Mouse (Mus musculus) liver, adult (tissue): Measurements from ENCODE around the gene 2510039O18Rik.
A peak's percentile ranks its signal among the peaks of the same experiment; 100 is the strongest.

Experiments used
- GATA4 ChIP-seq: IDR thresholded peaks from 2 replicates; pipeline ENCODE4 v1.6.1; 2014; ENCODE audit warnings: mild to moderate bottlenecking, low read length; ENCODE audit not compliant: insufficient replicate concordance

The 2510039O18Rik gene

DNA sequence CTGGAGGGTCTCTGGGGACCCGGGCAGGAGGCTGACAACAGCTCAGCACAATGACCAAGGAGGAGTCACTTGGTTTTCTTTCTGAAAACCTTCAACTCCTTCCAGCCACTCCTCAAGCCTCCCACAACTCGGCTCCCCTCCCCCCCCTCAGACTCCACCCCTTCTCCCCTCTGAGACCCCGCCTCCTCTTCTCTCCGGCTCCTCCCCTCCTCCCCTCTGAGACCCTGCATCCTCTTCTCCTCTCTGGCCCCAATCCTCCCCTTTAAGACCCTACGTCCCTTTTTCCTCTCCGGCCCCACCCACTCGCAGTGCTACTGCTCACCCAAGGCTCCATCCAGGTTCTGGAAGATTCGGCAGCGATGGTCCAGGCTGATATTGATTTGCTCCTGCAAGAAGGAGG lies 12.6 kb upstream of the 2510039O18Rik start:
- no peak for TF ChIP-seq GATA4

DNA sequence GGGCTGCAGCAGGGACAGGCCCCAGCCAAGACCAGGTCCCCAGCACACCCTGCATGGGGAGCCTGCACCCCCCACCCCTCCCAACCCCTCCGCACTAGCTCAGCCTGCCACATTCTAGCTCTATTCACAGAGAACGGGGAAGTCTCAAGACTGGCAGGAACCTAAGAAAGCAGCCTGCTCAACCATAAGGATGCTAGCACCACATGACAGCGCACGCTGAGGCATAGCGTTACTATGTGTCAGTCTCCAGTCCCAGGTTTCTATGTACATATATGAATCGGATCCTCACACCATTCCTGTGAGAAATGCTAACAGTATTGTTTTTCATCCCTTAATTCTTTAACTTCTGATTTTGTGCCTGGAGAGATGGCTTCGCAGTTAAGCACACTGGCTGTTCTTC lies 12.2 kb upstream of the 2510039O18Rik start:
- no peak for TF ChIP-seq GATA4

DNA sequence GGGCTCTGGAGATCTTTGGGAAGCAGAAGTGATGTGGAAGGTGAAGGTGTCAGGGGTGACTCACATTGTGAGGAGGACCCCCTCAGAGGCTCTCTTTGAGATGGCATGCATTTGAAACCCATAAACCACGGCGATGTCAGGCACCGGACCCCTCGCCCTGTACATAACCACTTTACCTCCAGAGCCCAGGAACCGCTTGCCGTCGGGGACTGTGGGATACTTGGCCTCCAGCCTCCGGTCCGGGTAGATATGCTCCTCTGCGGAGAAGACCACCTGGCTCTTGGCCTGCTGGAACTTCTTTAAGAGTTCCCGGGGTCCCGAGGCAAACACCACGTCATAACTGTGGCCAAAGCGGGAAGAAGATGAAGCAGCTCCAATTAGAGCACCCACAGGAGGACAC lies 9.7 kb upstream of the 2510039O18Rik start:
- TF ChIP-seq GATA4: no peak

DNA sequence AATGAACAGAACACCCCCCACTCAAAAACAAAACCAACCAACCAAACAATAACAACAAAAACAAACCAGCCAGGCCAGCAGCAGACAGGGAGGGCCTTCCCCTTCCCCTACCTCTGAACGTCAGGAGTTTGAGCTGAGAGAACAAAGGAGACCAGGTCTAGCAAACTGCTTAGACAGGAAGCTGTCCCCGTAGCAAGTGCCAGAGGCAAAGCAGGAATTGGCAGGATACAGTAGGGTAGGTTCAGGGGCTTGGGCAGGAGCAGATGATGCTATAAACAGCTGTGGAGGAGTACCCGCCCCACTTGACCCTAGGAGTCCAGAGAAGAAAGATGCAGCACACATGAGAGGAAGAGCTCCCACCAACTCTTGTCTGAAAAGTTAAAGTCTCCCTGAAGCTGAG lies 6.6 kb upstream of the 2510039O18Rik start:
- TF ChIP-seq GATA4: no peak

DNA sequence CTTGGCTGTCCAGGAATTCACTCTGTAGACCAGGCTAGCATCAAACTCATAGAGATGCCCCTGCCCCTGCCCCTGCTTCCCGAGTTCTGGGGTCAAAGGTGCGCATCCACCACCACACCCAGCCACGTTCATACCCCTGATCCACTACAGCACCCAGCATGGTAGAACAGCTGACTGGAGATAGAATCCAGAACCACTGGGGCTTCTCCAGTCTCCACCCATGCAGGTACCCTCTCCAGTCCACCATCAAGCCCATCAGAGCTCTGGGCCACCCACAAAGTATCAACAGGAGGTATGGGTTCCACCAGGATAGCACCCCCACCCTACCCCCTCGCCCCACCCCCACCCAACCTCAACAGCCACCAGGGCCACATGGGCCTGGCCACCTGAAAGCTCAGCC lies 6.1 kb upstream of the 2510039O18Rik start:
- TF ChIP-seq GATA4: no peak

DNA sequence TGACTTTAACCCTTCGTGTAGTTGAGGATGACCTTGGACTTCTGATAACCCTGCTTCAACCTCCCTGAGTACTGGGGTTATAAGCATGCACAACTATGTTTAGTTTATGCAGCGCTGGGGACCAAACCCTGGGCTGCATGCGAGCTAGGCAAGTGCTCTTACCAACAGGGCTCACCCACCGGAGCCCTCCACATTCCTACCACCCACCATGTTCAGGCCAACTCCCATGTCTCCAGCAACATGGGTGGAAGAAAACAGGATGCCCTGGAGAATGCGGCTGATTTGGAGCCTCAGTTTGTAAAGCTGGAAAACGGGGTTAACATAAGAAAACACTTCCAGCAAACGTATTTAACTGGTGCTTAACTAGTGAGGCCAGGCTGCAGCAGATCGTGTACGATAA lies 4.8 kb upstream of the 2510039O18Rik start:
- TF ChIP-seq GATA4: no peak

DNA sequence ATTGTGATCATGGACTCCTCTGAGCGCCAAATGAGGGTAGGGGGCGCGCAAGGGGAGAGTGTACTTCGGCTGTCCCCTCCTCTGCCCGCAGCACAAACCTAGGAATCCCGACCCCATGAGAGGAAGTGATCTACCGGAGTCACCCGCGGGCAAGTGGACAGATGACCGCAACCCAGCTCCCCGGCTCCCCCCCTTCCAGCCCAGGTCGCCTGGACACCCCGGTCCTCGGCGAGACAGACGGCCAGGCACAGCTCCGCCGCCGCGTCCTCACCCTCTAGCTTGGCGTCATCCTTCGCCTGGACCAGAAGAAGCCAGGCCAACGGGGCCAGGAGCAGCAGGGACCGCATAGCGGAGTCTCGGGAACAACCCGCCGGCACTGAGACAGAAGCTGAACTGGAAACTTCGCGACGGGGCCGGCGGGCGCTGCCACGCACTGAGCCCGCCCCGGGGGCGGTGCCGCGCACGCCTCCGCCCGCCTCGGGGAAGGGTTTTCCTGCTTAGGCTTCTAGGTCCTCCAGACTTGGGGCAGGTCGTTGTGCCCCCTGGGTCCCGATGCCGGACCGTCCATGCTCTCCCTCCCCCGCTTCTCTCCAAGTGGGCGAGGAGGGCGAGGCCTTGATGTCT lies 4.3 kb upstream of the 2510039O18Rik start, which contains the start of gene Plod1:
TSS of gene Plod1 (minus strand) at position 437 of the 624 bp plus-strand sequence.
- TF ChIP-seq GATA4: no peak

DNA sequence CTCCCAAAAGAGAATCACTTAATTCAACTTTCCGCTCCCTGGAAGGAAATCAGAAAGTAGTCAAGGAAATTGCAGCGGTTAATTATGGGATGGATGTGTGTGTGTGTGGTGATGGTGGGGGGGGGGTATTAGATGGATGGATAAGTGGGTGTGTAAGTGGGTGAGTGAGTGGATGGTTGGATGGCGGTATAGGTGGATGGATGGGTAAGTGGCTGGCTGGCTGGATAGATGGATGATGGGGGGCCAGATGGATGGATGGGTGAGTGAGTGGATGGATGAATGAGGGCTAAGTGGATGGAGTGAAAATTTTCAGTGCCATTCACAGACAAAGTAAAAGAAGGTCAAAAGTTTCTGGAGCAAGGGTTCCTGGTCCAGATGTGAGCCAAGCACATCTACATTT lies 3.7 kb upstream of the 2510039O18Rik start:
- TF ChIP-seq GATA4: no peak

DNA sequence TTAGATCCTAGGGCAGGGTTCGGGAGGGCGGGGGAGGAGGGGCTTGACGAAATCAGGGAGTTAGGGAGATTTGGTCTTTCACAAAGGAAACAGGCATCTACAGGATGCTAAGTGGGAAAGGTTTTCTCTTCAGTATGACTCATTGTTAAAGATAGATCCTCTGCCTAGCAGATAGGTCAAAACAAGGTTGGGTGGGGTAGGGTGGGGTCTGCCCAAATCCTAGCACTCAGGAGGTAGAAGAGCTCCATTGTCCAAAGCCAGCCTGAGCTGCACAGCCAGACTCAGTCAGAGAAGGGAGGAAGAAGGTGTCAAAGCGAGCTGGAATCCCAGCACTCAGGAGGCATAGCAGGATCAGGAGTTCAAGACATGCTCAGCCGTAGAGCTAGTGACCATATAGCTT lies 3.2 kb upstream of the 2510039O18Rik start:
- TF ChIP-seq GATA4: no peak

DNA sequence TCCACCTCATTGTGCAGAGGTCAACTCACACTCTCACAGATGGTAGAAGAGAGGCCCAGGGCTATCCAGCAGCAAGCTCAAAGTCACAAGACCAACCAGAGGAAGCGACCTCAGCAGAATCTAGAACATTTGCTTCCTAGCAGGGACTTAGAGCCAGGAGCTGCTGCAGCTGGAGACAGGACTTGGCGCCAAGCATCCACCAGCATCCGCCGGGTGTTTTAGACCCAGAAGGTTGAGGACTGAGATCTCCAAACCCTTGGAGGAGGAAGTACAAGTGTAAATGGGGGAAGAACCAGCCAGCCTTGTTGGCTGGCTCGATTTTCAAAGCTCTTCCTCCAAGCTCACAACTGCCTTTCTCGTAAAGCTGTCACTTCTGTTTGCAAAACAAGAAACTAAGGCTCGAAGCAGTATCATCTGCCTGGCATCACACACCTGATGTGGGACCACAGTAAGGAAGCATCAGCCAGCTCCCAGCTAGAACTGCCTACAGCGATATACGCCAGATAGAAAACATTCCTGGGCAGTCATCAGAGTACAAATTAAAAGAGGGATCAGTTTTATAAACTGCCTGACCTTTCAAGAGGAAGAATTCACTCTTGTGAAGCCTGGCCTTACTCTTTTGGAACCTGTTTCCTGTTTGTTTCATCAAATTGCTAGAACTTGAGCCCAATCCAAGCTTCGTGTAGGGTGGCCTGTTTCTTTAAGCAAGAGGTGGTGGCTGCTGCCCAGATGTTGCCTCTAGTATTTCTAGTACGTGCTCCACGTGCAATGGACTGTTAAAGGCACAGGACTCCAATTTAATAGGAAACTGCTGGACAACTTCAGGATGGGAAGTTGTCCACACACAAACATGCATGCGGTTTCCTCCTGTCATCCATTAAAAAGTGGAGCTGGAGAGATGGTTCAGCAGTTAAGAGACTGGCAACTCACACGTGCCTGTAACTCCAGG lies 2.3 kb upstream of the 2510039O18Rik start:
- peak; percentile 27; the same call in 1 of the 2 replicates for TF ChIP-seq GATA4

DNA sequence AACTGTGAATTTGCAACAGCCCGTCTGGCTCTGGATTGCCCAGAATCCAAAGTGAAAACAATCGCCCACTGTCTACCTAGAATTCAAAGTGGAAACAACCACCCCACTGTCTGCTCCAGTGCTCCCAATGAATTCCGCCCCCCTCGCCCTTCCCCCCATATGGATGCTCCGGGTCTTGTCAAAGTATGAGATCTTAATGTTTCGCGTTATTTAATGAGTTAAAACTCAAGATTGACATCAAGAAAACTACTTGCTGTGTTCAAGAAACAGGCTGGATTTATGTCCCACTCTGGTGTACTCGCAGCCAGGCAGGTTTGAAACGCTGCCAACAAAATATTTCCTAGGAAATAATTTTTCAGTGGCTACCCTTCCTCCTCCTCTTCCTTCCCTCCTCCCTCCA lies 584 bp upstream of the 2510039O18Rik start:
- TF ChIP-seq GATA4: no peak

DNA sequence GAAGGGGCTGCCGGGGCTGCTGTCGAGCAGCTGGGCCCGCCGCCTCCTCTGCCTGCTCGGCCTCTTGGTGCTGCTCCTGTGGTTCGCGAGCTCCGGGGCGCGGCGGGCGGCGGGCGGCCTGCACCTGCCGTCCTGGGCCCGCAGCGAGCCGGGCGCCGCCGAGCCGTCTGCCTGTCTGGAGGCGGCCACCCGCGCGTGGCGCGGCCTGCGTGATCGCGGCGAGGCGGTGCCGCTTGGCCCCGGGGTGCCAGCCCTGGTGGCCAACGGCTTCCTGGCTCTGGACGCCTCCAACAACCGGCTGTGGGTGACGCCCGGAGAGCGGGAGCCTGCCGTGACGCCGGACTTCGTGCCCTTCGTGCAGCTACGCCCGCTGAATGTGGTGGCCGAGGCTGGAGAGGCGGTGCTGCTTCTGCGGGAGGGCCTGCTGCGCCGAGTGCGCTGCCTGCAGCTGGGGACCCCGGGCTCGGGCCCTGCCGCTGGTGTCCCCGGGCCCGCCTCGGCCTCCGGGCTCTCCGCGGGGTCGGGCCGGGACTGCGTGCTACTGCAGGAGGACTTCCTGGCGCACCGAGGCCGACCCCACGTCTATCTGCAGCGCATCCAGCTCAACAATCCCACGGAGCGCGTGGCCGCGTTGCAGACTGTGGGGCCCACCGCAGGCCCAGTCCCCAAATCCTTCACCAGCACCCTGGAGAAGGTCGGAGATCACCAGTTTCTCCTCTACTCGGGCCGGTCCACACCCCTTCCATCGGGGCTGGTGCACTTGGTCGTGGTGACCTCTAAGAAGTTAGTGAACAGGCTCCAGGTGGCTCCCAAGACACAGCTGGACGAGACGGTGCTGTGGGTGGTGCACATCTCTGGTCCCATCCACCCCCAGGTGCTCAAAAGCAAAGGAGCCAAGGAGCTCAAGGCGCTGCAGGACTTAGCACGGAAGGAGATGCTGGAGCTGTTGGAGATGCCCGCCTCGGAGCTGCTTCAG lies 638 bp downstream of the 2510039O18Rik start:
- no peak for TF ChIP-seq GATA4

DNA sequence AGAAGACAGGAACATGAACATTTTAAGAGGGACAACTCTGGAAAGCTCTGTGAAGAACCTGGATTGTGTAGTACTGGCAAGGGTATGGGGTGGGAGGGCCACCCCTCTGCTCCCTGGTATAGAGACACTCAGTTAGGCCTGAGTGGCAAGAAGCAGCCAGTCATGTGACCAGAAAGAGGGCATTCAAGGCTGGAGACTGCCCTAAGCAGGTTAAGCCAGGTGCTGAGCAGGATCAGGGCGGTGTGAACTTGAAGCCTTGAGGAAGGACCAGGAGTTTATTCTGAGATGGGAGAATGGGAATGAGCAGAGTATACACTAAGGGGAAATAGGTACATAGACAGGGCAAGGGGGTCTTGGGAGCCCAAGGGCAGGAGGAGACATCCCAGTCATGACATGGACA lies 2.3 kb downstream of the 2510039O18Rik start:
- TF ChIP-seq GATA4: no peak

DNA sequence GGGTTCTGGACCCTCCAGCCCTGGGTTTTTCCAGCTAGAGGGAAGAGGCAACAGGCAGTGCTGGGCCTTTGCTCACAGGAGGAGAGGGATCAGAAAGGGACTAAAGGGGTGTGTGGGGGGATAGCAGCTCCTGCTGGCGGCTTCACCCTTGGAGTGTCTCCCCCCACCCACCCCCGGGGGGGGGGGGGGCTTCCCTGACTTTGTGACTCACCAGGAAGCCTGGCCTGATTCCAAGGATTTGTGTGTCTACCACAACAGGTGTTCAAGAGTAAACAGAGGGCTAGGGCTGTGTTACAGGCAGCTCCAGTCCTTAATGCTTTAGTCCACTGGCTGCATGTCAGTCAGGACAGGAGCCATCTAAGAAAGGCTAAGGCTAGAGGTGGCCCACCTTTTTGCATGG lies 6.8 kb downstream of the 2510039O18Rik start:
- TF ChIP-seq GATA4: no peak

DNA sequence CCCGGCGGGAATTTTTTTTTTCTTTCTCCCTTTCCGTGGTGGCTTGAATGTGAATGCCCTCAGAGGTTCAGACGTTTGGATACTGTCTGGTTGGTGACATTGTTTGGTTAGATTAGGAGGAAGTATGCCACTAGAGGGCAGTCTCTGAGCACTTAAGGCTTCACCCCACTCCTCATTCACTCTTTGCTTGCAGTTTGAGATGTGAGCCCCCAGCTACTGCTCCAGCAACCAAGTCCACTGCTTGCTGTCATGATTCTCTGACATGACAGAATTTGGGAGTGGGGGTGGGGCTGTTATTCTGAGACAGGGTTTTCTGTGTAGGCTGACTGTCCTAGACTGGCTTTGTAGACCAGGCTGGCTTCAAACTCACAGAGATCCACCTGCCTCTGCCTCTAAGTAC lies 12.9 kb downstream of the 2510039O18Rik start:
- TF ChIP-seq GATA4: no peak
